Mouse (Mus musculus): ENCODE measurements around the gene Efcab12. TPM values are rescaled to one million over a fixed set of nuclear protein-coding genes. Genes with fewer than 3 reads are reported as not detected.

The Efcab12 gene
- polyA plus RNA-seq, 1 experiment from 2014 or later, result 2.1 TPM

- H3K36me3 ChIP-seq (ENCODE audit: control insufficient read depth, insufficient read depth, low read length), result peaks cover 18% of the 10 kb centered on the region
- peak; percentile 99 for ATAC-seq (ENCODE audit: low FRiP score, low TSS enrichment)
- peak within 1 kb of the TSS; percentile 70 for H3K4me3 ChIP-seq (ENCODE audit: low read length)
- H3K9ac ChIP-seq (ENCODE audit: low read depth, low read length), result peak within 1 kb of the TSS; percentile 61
- H3K9me3 ChIP-seq (ENCODE audit: control insufficient read depth, low read length), result no peaks in the 10 kb centered on the region
- H3K4me2 ChIP-seq (replicated peaks; ENCODE audit: low read depth, low read length), result peak within 1 kb of the TSS; percentile 59
- peaks cover 9% of the 10 kb centered on the region; the same call in 1 of the 2 replicates for H3K4me1 ChIP-seq (ENCODE audit: control insufficient read depth, insufficient read depth, low read length)
- H3K27me3 ChIP-seq (ENCODE audit: control insufficient read depth, insufficient read depth, low read length), result no peaks in the 10 kb centered on the region
- WGBS, result under 1% methylated on average over 51 of the region's 51 CpGs
- H3K27ac ChIP-seq (ENCODE audit: low read depth, low read length), result peak within 1 kb of the TSS; percentile 82
Observed at GRCm38 (mm10) chr6:115853091-115853813, 15.0 kb upstream of the Efcab12 start, which contains the start of the genes Mbd4 and Ift122. TSS of gene Mbd4 (minus strand) at chr6:115853371. TSS of gene Ift122 (plus strand) at chr6:115853470.

GRCm38 (mm10) chr6:115852446-115853090 is 14.4 kb upstream of the Efcab12 start:
- peaks cover 9% of the 10 kb centered on the region; the same call in 1 of the 2 replicates for H3K4me1 ChIP-seq (ENCODE audit: control insufficient read depth, insufficient read depth, low read length)
- H3K4me3 ChIP-seq (ENCODE audit: low read length), result peak overlapping the region; percentile 70
- H3K9me3 ChIP-seq (ENCODE audit: control insufficient read depth, low read length), result no peaks in the 10 kb centered on the region
- H3K36me3 ChIP-seq (ENCODE audit: control insufficient read depth, insufficient read depth, low read length), result peaks cover 20% of the 10 kb centered on the region
- H3K27ac ChIP-seq (ENCODE audit: low read depth, low read length), result peak overlapping the region; percentile 82
- peak overlapping the region; percentile 54 for H3K4me2 ChIP-seq (replicated peaks; ENCODE audit: low read depth, low read length)
- WGBS, result 4% methylated on average over 20 of the region's 20 CpGs
- no peaks in the 10 kb centered on the region for H3K27me3 ChIP-seq (ENCODE audit: control insufficient read depth, insufficient read depth, low read length)
- no peak for ATAC-seq (ENCODE audit: low FRiP score, low TSS enrichment)
- peak overlapping the region; percentile 50 for H3K9ac ChIP-seq (ENCODE audit: low read depth, low read length)

GRCm38 (mm10) chr6:115848598-115849304 is 10.5 kb upstream of the Efcab12 start:
- no peak overlapping the region for H3K4me3 ChIP-seq (ENCODE audit: low read length)
- no peak for ATAC-seq (ENCODE audit: low FRiP score, low TSS enrichment)
- H3K9me3 ChIP-seq (ENCODE audit: control insufficient read depth, low read length), result no peaks in the 10 kb centered on the region
- peaks cover 31% of the 10 kb centered on the region for H3K36me3 ChIP-seq (ENCODE audit: control insufficient read depth, insufficient read depth, low read length)
- H3K27ac ChIP-seq (ENCODE audit: low read depth, low read length), result no peak overlapping the region
- no peak overlapping the region for H3K9ac ChIP-seq (ENCODE audit: low read depth, low read length)
- H3K4me2 ChIP-seq (replicated peaks; ENCODE audit: low read depth, low read length), result no peak overlapping the region
- no peaks in the 10 kb centered on the region for H3K27me3 ChIP-seq (ENCODE audit: control insufficient read depth, insufficient read depth, low read length)
- peaks cover 7% of the 10 kb centered on the region; the same call in 1 of the 2 replicates for H3K4me1 ChIP-seq (ENCODE audit: control insufficient read depth, insufficient read depth, low read length)
- 94% methylated on average over 10 of the region's 10 CpGs for WGBS

GRCm38 (mm10) chr6:115846640-115847411 is 8.6 kb upstream of the Efcab12 start:
- H3K4me3 ChIP-seq (ENCODE audit: low read length), result no peak overlapping the region
- H3K4me1 ChIP-seq (ENCODE audit: control insufficient read depth, insufficient read depth, low read length), result peaks cover under 1% of the 10 kb centered on the region; the same call in 1 of the 2 replicates
- H3K27me3 ChIP-seq (ENCODE audit: control insufficient read depth, insufficient read depth, low read length), result no peaks in the 10 kb centered on the region
- WGBS, result 49% methylated on average over 6 of the region's 8 CpGs
- H3K9me3 ChIP-seq (ENCODE audit: control insufficient read depth, low read length), result no peaks in the 10 kb centered on the region
- ATAC-seq (ENCODE audit: low FRiP score, low TSS enrichment), result peak; percentile 70; the same call in 1 of the 2 replicates
- H3K36me3 ChIP-seq (ENCODE audit: control insufficient read depth, insufficient read depth, low read length), result peaks cover 46% of the 10 kb centered on the region
- no peak overlapping the region for H3K9ac ChIP-seq (ENCODE audit: low read depth, low read length)
- H3K4me2 ChIP-seq (replicated peaks; ENCODE audit: low read depth, low read length), result no peak overlapping the region
- no peak overlapping the region for H3K27ac ChIP-seq (ENCODE audit: low read depth, low read length)

GRCm38 (mm10) chr6:115845006-115845405 is 6.8 kb upstream of the Efcab12 start:
- WGBS, result 94% methylated on average over 4 of the region's 4 CpGs
- Histone ChIP-seq H3K9me3 (ENCODE audit: control insufficient read depth, low read length) (no peaks in the 10 kb centered on the region), H3K9ac (ENCODE audit: low read depth, low read length) (no peak overlapping the region), H3K27me3 (ENCODE audit: control insufficient read depth, insufficient read depth, low read length) (no peaks in the 10 kb centered on the region), H3K36me3 (ENCODE audit: control insufficient read depth, insufficient read depth, low read length) (peaks cover 41% of the 10 kb centered on the region), H3K4me1 (ENCODE audit: control insufficient read depth, insufficient read depth, low read length) (no peaks in the 10 kb centered on the region), H3K27ac (ENCODE audit: low read depth, low read length) (no peak overlapping the region), H3K4me2 (replicated peaks; ENCODE audit: low read depth, low read length) (no peak overlapping the region), H3K4me3 (ENCODE audit: low read length) (no peak overlapping the region)
- no peak for ATAC-seq (ENCODE audit: low FRiP score, low TSS enrichment)

- H3K4me1 ChIP-seq (ENCODE audit: control insufficient read depth, insufficient read depth, low read length), result no peaks in the 10 kb centered on the region
- no peak overlapping the region for H3K27ac ChIP-seq (ENCODE audit: low read depth, low read length)
- no peaks in the 10 kb centered on the region for H3K9me3 ChIP-seq (ENCODE audit: control insufficient read depth, low read length)
- H3K4me2 ChIP-seq (replicated peaks; ENCODE audit: low read depth, low read length), result peak overlapping the region; percentile 55
- 68% methylated on average over 5 of the region's 5 CpGs for WGBS
- peak; percentile 63 for ATAC-seq (ENCODE audit: low FRiP score, low TSS enrichment)
- peaks cover 15% of the 10 kb centered on the region for H3K36me3 ChIP-seq (ENCODE audit: control insufficient read depth, insufficient read depth, low read length)
- H3K4me3 ChIP-seq (ENCODE audit: low read length), result peak overlapping the region; percentile 30; the same call in 1 of the 2 replicates
- H3K9ac ChIP-seq (ENCODE audit: low read depth, low read length), result no peak overlapping the region
- H3K27me3 ChIP-seq (ENCODE audit: control insufficient read depth, insufficient read depth, low read length), result no peaks in the 10 kb centered on the region
Observed at GRCm38 (mm10) chr6:115838745-115839144, 533 bp upstream of the Efcab12 start.

GRCm38 (mm10) chr6:115833861-115834260 is 4.4 kb downstream of the Efcab12 start:
- no peak for ATAC-seq (ENCODE audit: low FRiP score, low TSS enrichment)
- no peaks in the 10 kb centered on the region for H3K9me3 ChIP-seq (ENCODE audit: control insufficient read depth, low read length)
- no peak overlapping the region for H3K4me2 ChIP-seq (replicated peaks; ENCODE audit: low read depth, low read length)
- no peaks in the 10 kb centered on the region for H3K36me3 ChIP-seq (ENCODE audit: control insufficient read depth, insufficient read depth, low read length)
- no peaks in the 10 kb centered on the region for H3K27me3 ChIP-seq (ENCODE audit: control insufficient read depth, insufficient read depth, low read length)
- no peak overlapping the region for H3K4me3 ChIP-seq (ENCODE audit: low read length)
- no peak overlapping the region for H3K9ac ChIP-seq (ENCODE audit: low read depth, low read length)
- no peak overlapping the region for H3K27ac ChIP-seq (ENCODE audit: low read depth, low read length)
- no peaks in the 10 kb centered on the region for H3K4me1 ChIP-seq (ENCODE audit: control insufficient read depth, insufficient read depth, low read length)

- no peaks in the 10 kb centered on the region for H3K4me1 ChIP-seq (ENCODE audit: control insufficient read depth, insufficient read depth, low read length)
- no peak overlapping the region for H3K4me2 ChIP-seq (replicated peaks; ENCODE audit: low read depth, low read length)
- H3K9me3 ChIP-seq (ENCODE audit: control insufficient read depth, low read length), result no peaks in the 10 kb centered on the region
- 84% methylated on average over 2 of the region's 2 CpGs for WGBS
- no peak for ATAC-seq (ENCODE audit: low FRiP score, low TSS enrichment)
- H3K27ac ChIP-seq (ENCODE audit: low read depth, low read length), result no peak overlapping the region
- no peak overlapping the region for H3K4me3 ChIP-seq (ENCODE audit: low read length)
- H3K27me3 ChIP-seq (ENCODE audit: control insufficient read depth, insufficient read depth, low read length), result no peaks in the 10 kb centered on the region
- no peaks in the 10 kb centered on the region for H3K36me3 ChIP-seq (ENCODE audit: control insufficient read depth, insufficient read depth, low read length)
- no peak overlapping the region for H3K9ac ChIP-seq (ENCODE audit: low read depth, low read length)
Observed at GRCm38 (mm10) chr6:115832152-115832850, 5.9 kb downstream of the Efcab12 start.
